19 mouse cellular contexts compared by ENCODE assay signal in genomic region chr2:161340291-161340690, GRCm38 (mm10).
DNase-seq lines count a peak whose midpoint lies in the region; ATAC-seq lines count a peak whose summit lies in the region.
"Had no signal": no experiment of that assay in that cellular context is flagged by ENCODE, and none has a peak within 500 bp of the region (broad histone marks: within the 10 kb centered on the region; RNA-seq: fewer than 3 reads in every experiment).

No protein-coding gene starts in this region.

- peak overlapping the region; percentile 68 for H3K27ac ChIP-seq in midbrain, embryonic 10.5 days (replicated peaks)
- H3K27ac ChIP-seq in midbrain, embryonic 11.5 days (ENCODE audit: low read depth, low read length) = no peak overlapping the region
- H3K27ac ChIP-seq in embryonic facial prominence, embryonic 13.5 days = peak overlapping the region; percentile 22; the same call in 1 of the 2 replicates
- peak overlapping the region; percentile 68; the same call in 1 of the 2 replicates for H3K27ac ChIP-seq in forebrain, embryonic 13.5 days
- peak overlapping the region; percentile 28; the same call in 1 of the 2 replicates for H3K27ac ChIP-seq in midbrain, embryonic 16.5 days (ENCODE audit: low read length)
- H3K27ac ChIP-seq: kidney, postnatal 0 days; liver, embryonic 13.5 days; lung, embryonic 15.5 days; macrophage had no signal

- no peak for ATAC-seq in midbrain, embryonic 11.5 days (ENCODE audit: low FRiP score)
- ATAC-seq in embryonic facial prominence, embryonic 13.5 days (ENCODE audit: insufficient number of reproducible peaks, insufficient read depth, low FRiP score, low TSS enrichment, low read depth) = no peak
- ATAC-seq in forebrain, embryonic 13.5 days = no peak
- ATAC-seq in midbrain, embryonic 16.5 days = no peak

- H3K27me3 ChIP-seq in midbrain, embryonic 10.5 days (ENCODE audit: low read depth, poor library complexity, severe bottlenecking) = peaks cover 64% of the 10 kb centered on the region
- peaks cover 3% of the 10 kb centered on the region; the same call in 1 of the 2 replicates for H3K27me3 ChIP-seq in midbrain, embryonic 11.5 days (ENCODE audit: control insufficient read depth, insufficient read depth, low read length)
- H3K27me3 ChIP-seq in embryonic facial prominence, embryonic 13.5 days = peaks cover 27% of the 10 kb centered on the region
- peaks cover 9% of the 10 kb centered on the region; the same call in 1 of the 2 replicates for H3K27me3 ChIP-seq in forebrain, embryonic 13.5 days
- no peaks in the 10 kb centered on the region; the same call in 1 of the 2 replicates for H3K27me3 ChIP-seq in midbrain, embryonic 16.5 days (ENCODE audit: control insufficient read depth, insufficient read depth, low read depth, low read length)

- H3K4me2 ChIP-seq in midbrain, embryonic 11.5 days = no peak overlapping the region
- H3K4me2 ChIP-seq in embryonic facial prominence, embryonic 13.5 days = no peak overlapping the region
- no peak overlapping the region for H3K4me2 ChIP-seq in forebrain, embryonic 13.5 days
- H3K4me2 ChIP-seq in midbrain, embryonic 16.5 days (ENCODE audit: low read length) = no peak overlapping the region
- H3K4me2 ChIP-seq: limb, embryonic 13.5 days; liver, embryonic 13.5 days; lung, embryonic 15.5 days had no signal

- H3K4me1 ChIP-seq in midbrain, embryonic 10.5 days = peaks cover 53% of the 10 kb centered on the region
- H3K4me1 ChIP-seq in midbrain, embryonic 11.5 days (ENCODE audit: control insufficient read depth, insufficient read depth, low read length) = peaks cover 32% of the 10 kb centered on the region
- H3K4me1 ChIP-seq in embryonic facial prominence, embryonic 13.5 days = peaks cover 20% of the 10 kb centered on the region
- H3K4me1 ChIP-seq in forebrain, embryonic 13.5 days = peaks cover 45% of the 10 kb centered on the region
- H3K4me1 ChIP-seq in midbrain, embryonic 16.5 days (ENCODE audit: control insufficient read depth, insufficient read depth, low read length) = peaks cover 20% of the 10 kb centered on the region

- no peaks in the 10 kb centered on the region for H3K9me3 ChIP-seq in midbrain, embryonic 10.5 days (replicated peaks)
- H3K9me3 ChIP-seq in midbrain, embryonic 11.5 days (ENCODE audit: control insufficient read depth, low read length) = no peaks in the 10 kb centered on the region
- no peaks in the 10 kb centered on the region for H3K9me3 ChIP-seq in embryonic facial prominence, embryonic 13.5 days
- H3K9me3 ChIP-seq in forebrain, embryonic 13.5 days (replicated peaks) = no peaks in the 10 kb centered on the region
- no peaks in the 10 kb centered on the region for H3K9me3 ChIP-seq in midbrain, embryonic 16.5 days (replicated peaks; ENCODE audit: control insufficient read depth, low read length, poor library complexity, severe bottlenecking)
- H3K9me3 ChIP-seq: limb, embryonic 13.5 days; liver, embryonic 13.5 days; lung, embryonic 15.5 days; neural tube, embryonic 12.5 days had no signal

- H3K36me3 ChIP-seq in midbrain, embryonic 10.5 days = no peaks in the 10 kb centered on the region
- no peaks in the 10 kb centered on the region for H3K36me3 ChIP-seq in midbrain, embryonic 11.5 days (ENCODE audit: control insufficient read depth, insufficient read depth, low read length)
- no peaks in the 10 kb centered on the region for H3K36me3 ChIP-seq in embryonic facial prominence, embryonic 13.5 days
- no peaks in the 10 kb centered on the region for H3K36me3 ChIP-seq in forebrain, embryonic 13.5 days (ENCODE audit: poor library complexity, severe bottlenecking)
- no peaks in the 10 kb centered on the region for H3K36me3 ChIP-seq in midbrain, embryonic 16.5 days (ENCODE audit: control insufficient read depth, insufficient read depth, low read length)
- H3K36me3 ChIP-seq: limb, embryonic 13.5 days; liver, embryonic 13.5 days; lung, embryonic 15.5 days; neural tube, embryonic 12.5 days had no signal

- H3K4me3 ChIP-seq in midbrain, embryonic 10.5 days = no peak overlapping the region
- H3K4me3 ChIP-seq in midbrain, embryonic 11.5 days (ENCODE audit: low read depth, low read length) = no peak overlapping the region
- no peak overlapping the region for H3K4me3 ChIP-seq in embryonic facial prominence, embryonic 13.5 days
- H3K4me3 ChIP-seq in forebrain, embryonic 13.5 days = no peak overlapping the region
- no peak overlapping the region for H3K4me3 ChIP-seq in midbrain, embryonic 16.5 days (ENCODE audit: low read depth, low read length)
- H3K4me3 ChIP-seq: limb, embryonic 13.5 days; liver, embryonic 13.5 days; lung, embryonic 15.5 days; neural tube, embryonic 12.5 days had no signal

- DNase-seq in midbrain, embryonic 10.5 days (ENCODE audit: low spot score) = no peak
- DNase-seq in midbrain, embryonic 11.5 days (ENCODE audit: low spot score, missing footprints) = no peak
- DNase-seq in adrenal gland, postnatal 4 days (ENCODE audit: low spot score in 2 of 2) = no peak
- no peak for DNase-seq in ovary, adult 18-20 months (ENCODE audit: low spot score)
- DNase-seq: adrenal gland, adult 2 months; cerebellum, postnatal 14 days; gastrocnemius, postnatal 10 days; heart, adult 18-20 months; kidney, adult 11 months; liver, embryonic 13.5 days; thymus, postnatal 25 days had no signal

- H3K9ac ChIP-seq in midbrain, embryonic 11.5 days (ENCODE audit: low read length) = no peak overlapping the region
- H3K9ac ChIP-seq in embryonic facial prominence, embryonic 13.5 days = no peak overlapping the region
- no peak overlapping the region for H3K9ac ChIP-seq in forebrain, embryonic 13.5 days
- no peak overlapping the region for H3K9ac ChIP-seq in midbrain, embryonic 16.5 days (ENCODE audit: low read depth, low read length)
- H3K9ac ChIP-seq: limb, embryonic 13.5 days; liver, embryonic 13.5 days; lung, embryonic 15.5 days; neural tube, embryonic 12.5 days had no signal

- 74% methylated on average over 9 of the region's 9 CpGs for WGBS in midbrain, embryonic 10.5 days
- WGBS in midbrain, embryonic 11.5 days = 62% methylated on average over 9 of the region's 9 CpGs
- 74% methylated on average over 9 of the region's 9 CpGs for WGBS in embryonic facial prominence, embryonic 13.5 days
- WGBS in forebrain, embryonic 13.5 days = 64% methylated on average over 9 of the region's 9 CpGs
- WGBS in midbrain, embryonic 16.5 days = 60% methylated on average over 9 of the region's 9 CpGs
